Mouse (Mus musculus): ENCODE results near the gene Kcnj15. TPM values are rescaled to one million over a fixed set of nuclear protein-coding genes. Genes with fewer than 3 reads are reported as not detected.

Kcnj15 gene
- 1 to 10 TPM in 1 of 2 experiments, under 1 TPM in 1; 0.89 to 1.5 TPM for total RNA-seq (2021)
- 1.2 and 2.6 TPM in 2 replicates for polyA plus RNA-seq (2012; rRNA removed)
- long read RNA-seq, partial matches to known transcripts, result 0 of 1 reads
- long read RNA-seq, other reads (novel, unspliced or antisense), result 1 of 1 reads

DNA sequence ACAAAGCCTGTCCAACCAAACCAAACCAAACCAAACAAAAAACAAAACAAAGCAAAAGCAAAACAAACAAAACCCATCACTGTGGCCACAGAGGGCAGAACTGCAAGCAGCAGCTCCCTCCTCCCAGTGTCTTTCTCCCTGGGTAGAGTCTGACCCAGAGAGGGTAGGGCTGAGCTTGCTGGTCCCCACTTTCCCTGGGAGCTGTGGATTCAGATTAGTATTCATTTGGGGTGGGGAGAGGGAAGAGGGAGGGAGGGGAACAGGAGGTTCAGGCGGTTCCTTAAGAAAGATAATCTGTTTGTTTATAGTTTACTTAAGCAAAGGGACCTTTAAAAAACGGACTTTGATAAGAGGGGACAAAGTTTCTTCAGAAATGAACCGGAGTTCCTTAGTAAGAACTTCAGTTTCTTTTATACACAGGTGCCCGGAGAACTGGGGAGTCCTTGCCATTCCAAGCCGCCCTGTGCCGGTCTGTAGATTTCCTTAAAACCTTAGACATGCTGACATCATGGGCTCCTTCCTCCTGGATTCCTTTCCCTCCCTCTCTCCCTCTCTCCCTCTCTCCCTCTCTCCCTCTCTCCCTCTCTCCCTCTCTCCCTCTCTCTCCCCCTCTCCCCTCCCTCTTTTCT lies at the start of gene Kcnj15:
Kcnj15 (plus strand) TSS at position 293 of the 629 bp plus-strand sequence.
- no peaks in the 10 kb centered on the region; the same call in 1 of the 2 replicates for H3K4me1 ChIP-seq (ENCODE audit: control insufficient read depth, insufficient read depth, low read length)
- H3K4me3 ChIP-seq, result no peak within 1 kb of the TSS
- H3K79me2 ChIP-seq (replicated peaks; ENCODE audit: control insufficient read depth, insufficient read depth, low read length), result no peaks in the 10 kb centered on the region
- no peak for TF ChIP-seq CTCF (IDR thresholded peaks at IDR 0.05)
- no peak for TF ChIP-seq POLR2A (IDR thresholded peaks at IDR 0.05; ENCODE audit: insufficient read depth, low read depth, low read length)
- TF ChIP-seq EP300 (IDR thresholded peaks at IDR 0.05; ENCODE audit: insufficient read depth, low read depth, low read length), result no peak
- DNase-seq, result no peak
- H3K36me3 ChIP-seq (ENCODE audit: control insufficient read depth, insufficient read depth, low read length), result no peaks in the 10 kb centered on the region
- no peak within 1 kb of the TSS for H3K27ac ChIP-seq
- intact Hi-C loops (cut with DNase I), result no loop called here
- H3K9ac ChIP-seq (ENCODE audit: low read depth, low read length), result no peak within 1 kb of the TSS
- no peaks in the 10 kb centered on the region; the same call in 1 of the 2 replicates for H3K27me3 ChIP-seq (ENCODE audit: control insufficient read depth, insufficient read depth, low read length)
- 35% methylated on average over 6 of the region's 6 CpGs for WGBS

DNA sequence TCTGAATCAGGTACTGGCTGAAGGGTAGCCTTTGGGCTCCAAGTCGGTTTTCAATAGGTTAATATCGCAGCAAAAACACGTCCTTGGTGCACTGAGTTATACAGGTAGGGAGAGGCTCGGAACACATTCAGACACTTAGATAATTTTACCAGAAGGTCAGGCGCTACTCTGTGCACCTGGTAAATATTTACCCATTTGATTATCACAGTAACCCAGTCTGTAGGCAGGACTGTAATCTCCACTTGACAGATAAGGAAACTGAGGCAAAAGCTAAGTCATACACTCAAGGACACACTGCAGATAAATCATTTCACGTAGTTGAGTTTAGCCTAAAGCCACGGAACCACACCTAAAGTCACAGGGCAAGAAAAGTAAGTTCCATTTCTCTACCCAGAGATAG lies 49.1 kb upstream of the Kcnj15 start:
- WGBS, result 87% methylated on average over 7 of the region's 7 CpGs
- Histone ChIP-seq H3K27me3 (ENCODE audit: control insufficient read depth, insufficient read depth, low read length) (no peaks in the 10 kb centered on the region), H3K27ac (no peak overlapping the region), H3K36me3 (ENCODE audit: control insufficient read depth, insufficient read depth, low read length) (no peaks in the 10 kb centered on the region), H3K4me3 (no peak overlapping the region), H3K9ac (ENCODE audit: low read depth, low read length) (no peak overlapping the region), H3K4me1 (ENCODE audit: control insufficient read depth, insufficient read depth, low read length) (no peaks in the 10 kb centered on the region), H3K79me2 (replicated peaks; ENCODE audit: control insufficient read depth, insufficient read depth, low read length) (no peaks in the 10 kb centered on the region)
- no peak for DNase-seq
- no peak for TF ChIP-seq EP300 (IDR thresholded peaks at IDR 0.05; ENCODE audit: insufficient read depth, low read depth, low read length)
- TF ChIP-seq CTCF (IDR thresholded peaks at IDR 0.05), result no peak
- TF ChIP-seq POLR2A (IDR thresholded peaks at IDR 0.05; ENCODE audit: insufficient read depth, low read depth, low read length), result no peak
- intact Hi-C loops (cut with DNase I), result no loop called here

DNA sequence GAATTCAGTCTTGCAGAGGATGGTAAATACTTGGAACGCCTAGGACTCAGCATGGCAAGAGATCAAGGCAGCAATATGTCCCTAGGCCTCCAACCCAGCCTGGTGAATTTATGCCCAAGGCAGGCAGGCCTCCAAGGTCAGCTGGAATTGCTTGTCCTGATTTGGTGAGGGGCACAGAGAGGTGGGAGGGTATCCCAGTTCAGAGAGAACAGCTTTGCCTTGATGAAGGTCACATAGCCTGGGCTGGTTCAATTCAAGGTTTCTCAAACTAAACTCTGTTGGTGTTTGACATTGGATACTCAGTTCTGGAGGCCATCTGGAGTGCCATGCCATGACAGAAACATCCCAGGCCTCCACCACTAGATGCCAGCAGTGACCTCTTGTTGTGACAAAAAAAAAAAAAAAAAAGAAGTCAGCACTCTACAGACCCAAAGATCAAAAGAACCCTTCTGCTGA lies 48.3 kb upstream of the Kcnj15 start:
- WGBS, result 48% methylated on average over 1 of the region's 1 CpGs
- peak; percentile 18 to 27 for DNase-seq
- no peaks in the 10 kb centered on the region for H3K79me2 ChIP-seq (replicated peaks; ENCODE audit: control insufficient read depth, insufficient read depth, low read length)

DNA sequence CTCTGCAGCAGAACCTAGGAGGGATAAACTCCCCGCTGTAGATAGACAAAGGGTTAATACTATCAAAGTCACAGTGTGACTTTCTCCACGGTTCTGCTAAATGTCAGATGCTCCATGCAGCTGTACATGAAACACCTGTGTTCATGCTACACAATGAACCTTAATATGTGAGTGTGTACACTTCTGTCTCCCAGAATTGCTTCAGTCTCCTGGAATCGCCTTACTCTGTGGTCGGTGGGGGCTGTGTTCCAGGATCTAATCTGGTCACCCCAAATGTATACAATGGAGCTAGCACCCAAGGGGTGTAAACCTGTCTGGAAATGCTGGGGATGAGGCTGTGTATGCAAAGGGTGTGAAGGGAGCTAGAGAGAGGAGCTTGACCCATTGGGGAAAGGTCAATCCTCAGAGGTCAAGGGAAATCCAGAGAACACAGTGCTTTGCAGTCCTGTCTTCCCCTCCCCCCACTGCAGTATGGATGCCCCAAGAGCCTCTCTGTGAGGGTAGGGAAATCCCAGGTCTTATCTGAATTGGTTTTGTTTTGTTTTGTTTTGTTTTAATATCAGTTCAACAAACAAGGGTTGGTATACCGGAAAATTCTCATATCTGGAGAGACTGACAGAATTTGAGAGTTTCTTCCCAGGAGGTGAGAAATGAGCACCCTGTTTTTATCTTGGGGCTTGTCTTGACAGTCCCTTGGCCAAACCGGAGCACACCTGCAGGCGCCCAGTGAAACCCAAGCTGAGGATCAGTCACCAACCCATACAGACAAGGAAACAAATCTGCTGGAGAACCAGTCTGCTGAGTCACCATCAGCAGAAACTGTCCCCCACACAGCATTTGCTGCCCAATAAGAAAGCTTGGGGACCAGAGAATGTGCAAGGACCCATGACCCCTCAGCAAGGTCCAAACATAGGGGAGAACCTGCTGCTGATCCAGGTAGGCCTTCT lies 42.8 kb upstream of the Kcnj15 start:
- no peak overlapping the region for H3K4me3 ChIP-seq
- H3K9ac ChIP-seq (ENCODE audit: low read depth, low read length), result no peak overlapping the region
- no peaks in the 10 kb centered on the region for H3K79me2 ChIP-seq (replicated peaks; ENCODE audit: control insufficient read depth, insufficient read depth, low read length)
- TF ChIP-seq EP300 (IDR thresholded peaks at IDR 0.05; ENCODE audit: insufficient read depth, low read depth, low read length) (no peak), POLR2A (IDR thresholded peaks at IDR 0.05; ENCODE audit: insufficient read depth, low read depth, low read length) (no peak), CTCF (IDR thresholded peaks at IDR 0.05) (no peak)
- H3K27ac ChIP-seq, result no peak overlapping the region
- WGBS, result 69% methylated on average over 7 of the region's 7 CpGs
- H3K27me3 ChIP-seq (ENCODE audit: control insufficient read depth, insufficient read depth, low read length), result no peaks in the 10 kb centered on the region
- no peak for DNase-seq
- H3K4me1 ChIP-seq (ENCODE audit: control insufficient read depth, insufficient read depth, low read length), result no peaks in the 10 kb centered on the region
- intact Hi-C loops (cut with DNase I), result no loop called here
- no peaks in the 10 kb centered on the region for H3K36me3 ChIP-seq (ENCODE audit: control insufficient read depth, insufficient read depth, low read length)

More for the DNA sequence above, 48.3 kb upstream of the Kcnj15 start:
- Histone ChIP-seq H3K9ac (ENCODE audit: low read depth, low read length) (no peak overlapping the region), H3K36me3 (ENCODE audit: control insufficient read depth, insufficient read depth, low read length) (no peaks in the 10 kb centered on the region), H3K4me3 (no peak overlapping the region), H3K27me3 (ENCODE audit: control insufficient read depth, insufficient read depth, low read length) (no peaks in the 10 kb centered on the region), H3K27ac (no peak overlapping the region), H3K4me1 (ENCODE audit: control insufficient read depth, insufficient read depth, low read length) (no peaks in the 10 kb centered on the region)
- intact Hi-C loops (cut with DNase I), result loop anchor here (1.0 kb wide), 1 partner anchor 132 kb away; no protein-coding TSS in a partner anchor
- 0 out of 2 replicates have a peak, but pooled peaks have one; percentile 30 for TF ChIP-seq EP300 (IDR thresholded peaks at IDR 0.05; ENCODE audit: insufficient read depth, low read depth, low read length)
- TF ChIP-seq CTCF (IDR thresholded peaks at IDR 0.05), result peak; percentile 80
- TF ChIP-seq POLR2A (IDR thresholded peaks at IDR 0.05; ENCODE audit: insufficient read depth, low read depth, low read length), result no peak

DNA sequence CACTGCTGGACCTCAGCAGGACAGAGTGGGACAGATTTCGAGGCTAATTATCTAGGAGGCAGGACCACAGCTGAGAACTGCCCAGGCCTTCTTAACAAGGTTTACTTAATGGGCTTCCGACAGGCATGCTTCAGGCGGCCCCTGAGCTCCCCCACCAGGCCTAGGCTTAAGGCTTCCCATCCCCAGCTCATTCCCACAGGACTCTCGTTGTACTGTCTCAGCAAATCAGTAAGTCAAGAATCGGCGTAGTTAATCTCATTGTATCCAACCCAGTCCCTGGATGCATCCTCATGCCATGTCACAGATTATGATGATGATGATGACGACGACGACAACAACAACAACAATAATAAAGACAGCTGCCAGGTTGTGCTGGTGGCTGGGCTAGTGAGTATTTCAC lies 41.6 kb upstream of the Kcnj15 start:
- H3K27me3 ChIP-seq (ENCODE audit: control insufficient read depth, insufficient read depth, low read length), result no peaks in the 10 kb centered on the region
- no peak overlapping the region for H3K9ac ChIP-seq (ENCODE audit: low read depth, low read length)
- no peak overlapping the region for H3K27ac ChIP-seq
- no peak overlapping the region for H3K4me3 ChIP-seq
- TF ChIP-seq POLR2A (IDR thresholded peaks at IDR 0.05; ENCODE audit: insufficient read depth, low read depth, low read length) (no peak), EP300 (IDR thresholded peaks at IDR 0.05; ENCODE audit: insufficient read depth, low read depth, low read length) (no peak), CTCF (IDR thresholded peaks at IDR 0.05) (no peak)
- H3K36me3 ChIP-seq (ENCODE audit: control insufficient read depth, insufficient read depth, low read length), result no peaks in the 10 kb centered on the region
- H3K4me1 ChIP-seq (ENCODE audit: control insufficient read depth, insufficient read depth, low read length), result no peaks in the 10 kb centered on the region
- WGBS, result 88% methylated on average over 9 of the region's 9 CpGs
- intact Hi-C loops (cut with DNase I), result no loop called here
- no peak for DNase-seq
- H3K79me2 ChIP-seq (replicated peaks; ENCODE audit: control insufficient read depth, insufficient read depth, low read length), result no peaks in the 10 kb centered on the region

Measured in heart, adult 2 months (tissue).